Mouse (Mus musculus): Measurements from ENCODE around the gene Junb. TPM values are rescaled to one million over a fixed set of nuclear protein-coding genes. Genes with fewer than 3 reads are reported as not detected.

Junb gene
- total RNA-seq (2023), result 1,149 and 1,207 TPM in 2 replicates

GRCm38 (mm10) chr8:84978248-84978940 lies at the start of gene Junb:
Junb (minus strand) TSS chr8:84978718.

GRCm38 (mm10) chr8:85026670-85027515 lies 48.4 kb upstream of the Junb start, which contains the start of gene Trir:
Trir (plus strand) TSS chr8:85026823.

DNA sequence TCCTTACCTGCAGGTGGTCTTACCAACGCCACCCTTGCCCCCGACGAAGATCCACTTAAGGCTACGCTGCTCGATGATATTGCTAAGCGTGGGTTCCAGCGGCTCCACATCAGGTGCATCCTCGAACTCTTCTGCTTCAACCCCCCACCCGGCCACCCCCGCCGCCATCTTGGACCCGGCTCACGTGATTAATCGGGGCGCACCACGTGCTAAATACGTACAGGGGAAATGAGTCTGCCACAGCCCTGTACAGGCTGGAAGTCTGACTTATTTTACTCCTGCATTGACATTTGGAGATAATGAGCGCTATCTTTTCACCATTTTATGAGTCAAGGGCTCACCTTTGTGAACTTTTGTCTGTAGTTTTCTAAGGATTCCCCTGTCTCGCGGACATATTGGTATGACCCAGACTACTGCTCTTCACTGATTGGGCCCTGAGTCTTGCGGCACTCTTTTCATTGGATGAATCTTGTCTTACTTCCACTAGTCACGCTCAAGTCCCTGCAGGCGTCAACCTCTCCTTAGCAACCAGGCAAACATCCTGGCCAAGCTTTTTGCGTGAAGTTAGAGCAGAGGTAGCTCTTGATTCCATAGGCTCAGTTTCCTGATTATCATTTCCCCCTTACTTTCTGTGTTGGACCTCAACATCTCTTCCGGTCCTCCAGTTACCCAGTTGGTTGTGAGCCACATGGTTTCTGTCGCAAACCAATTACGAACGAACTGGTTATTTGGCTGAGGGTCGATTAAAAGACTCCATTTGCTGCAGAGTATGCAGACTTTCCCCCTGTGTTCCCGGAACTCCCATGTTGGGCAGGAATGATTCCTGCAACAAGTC lies 46.8 kb upstream of the Junb start, which contains the start of gene Asna1:
Gene Asna1, minus strand, starts transcription at position 184 of the 835 bp plus-strand sequence.

GRCm38 (mm10) chr8:85014431-85014830 lies 35.9 kb upstream of the Junb start, which contains the start of gene Best2:
Best2 (minus strand) TSS chr8:85014531.

GRCm38 (mm10) chr8:84990349-84990748 lies 11.8 kb upstream of the Junb start, which contains the start of gene Hook2:
Hook2 (plus strand) TSS chr8:84990603.

DNA sequence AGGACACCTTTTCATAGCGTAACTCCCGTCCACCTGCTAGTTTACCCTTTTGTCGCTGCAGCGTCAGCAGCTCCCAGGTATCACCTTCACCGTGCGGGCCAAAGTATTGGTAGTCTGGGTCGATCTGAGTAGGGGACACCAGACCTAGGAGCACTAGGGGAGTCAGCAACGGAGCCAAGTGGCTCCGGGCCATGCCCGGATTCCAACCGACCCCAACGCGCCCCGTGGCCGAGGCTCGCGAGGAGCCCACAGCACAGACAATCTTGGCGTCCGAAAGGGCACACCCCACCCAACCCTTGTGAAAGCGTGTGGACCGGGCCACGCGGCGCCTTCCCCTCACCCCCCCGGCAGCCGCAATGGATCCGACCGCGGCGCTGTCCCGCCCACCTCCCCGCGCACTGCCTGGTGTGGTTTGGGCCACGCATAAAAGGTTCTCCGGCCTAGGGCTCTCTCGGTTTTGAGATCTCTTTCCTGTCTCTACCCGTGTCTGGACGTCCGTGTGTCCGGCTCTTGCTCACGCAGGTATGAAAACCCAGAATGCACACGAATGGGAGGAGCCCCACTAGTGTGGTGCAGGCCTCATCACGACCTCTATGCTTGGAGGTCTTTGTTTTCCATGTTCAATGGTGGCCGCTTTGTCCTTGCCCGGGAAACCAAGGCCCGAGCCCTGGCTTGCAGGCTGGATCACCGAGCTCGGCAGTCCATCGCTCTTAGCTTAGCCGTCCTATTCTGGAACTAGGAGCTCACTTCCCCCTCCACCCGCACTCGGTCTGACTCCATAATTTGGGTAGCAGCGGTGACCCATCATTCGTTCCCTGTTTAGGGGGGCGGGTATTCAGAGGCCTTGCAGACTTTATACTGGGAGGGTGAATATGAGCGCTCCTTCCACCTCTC lies 9.0 kb downstream of the Junb start, which contains the start of the genes Gm49661, Prdx2 and Rnaseh2a:
Gene Gm49661, minus strand, starts transcription at position 193 of the 894 bp plus-strand sequence.
Gene Prdx2, plus strand, starts transcription at position 347 of the 894 bp plus-strand sequence.
Gene Rnaseh2a, minus strand, starts transcription at position 527 of the 894 bp plus-strand sequence.

GRCm38 (mm10) chr8:84946528-84947240 lies 31.8 kb downstream of the Junb start, which contains the start of gene Rtbdn:
Rtbdn (plus strand) TSS chr8:84946991.

GRCm38 (mm10) chr8:84936962-84937546 lies 41.5 kb downstream of the Junb start, which contains the start of gene Mast1:
Mast1 (minus strand) TSS chr8:84937359.

Other genes with a start within 250 kb of the Junb start
- gene Nfix, start 178.4 kb downstream of the Junb start, total RNA-seq (2023), result 11.2 and 14.3 TPM in 2 replicates
- 0.38 and 1.1 TPM in 2 replicates for gene Dand5, start 155.9 kb downstream of the Junb start, total RNA-seq (2023)
- 4.2 and 5.3 TPM in 2 replicates for gene Gadd45gip1, start 147.2 kb downstream of the Junb start, total RNA-seq (2023)
- gene Rad23a, start 138.1 kb downstream of the Junb start, total RNA-seq (2023), result 23.0 and 25.5 TPM in 2 replicates
- 301 and 316 TPM in 2 replicates for gene Calr, start 131.8 kb downstream of the Junb start, total RNA-seq (2023)
- gene Farsa, start 121.7 kb downstream of the Junb start, total RNA-seq (2023), result 26.9 and 37.7 TPM in 2 replicates
- 7.3 and 11.1 TPM in 2 replicates for gene Syce2, start 106.6 kb downstream of the Junb start, total RNA-seq (2023)
- gene Gcdh, start 84.8 kb downstream of the Junb start, total RNA-seq (2023), result 5.3 and 5.7 TPM in 2 replicates
- 1.0 TPM in 1 of 2 replicates, not detected in the other for gene Klf1, start 76.8 kb downstream of the Junb start, total RNA-seq (2023)
- gene Dnase2a, start 70.2 kb downstream of the Junb start, total RNA-seq (2023), result 15.4 and 20.9 TPM in 2 replicates
- 0.09 and 0.70 TPM in 2 replicates for gene Mast1, start 41.4 kb downstream of the Junb start, total RNA-seq (2023)
- not detected in 2 replicates for gene Rtbdn, start 31.7 kb downstream of the Junb start, total RNA-seq (2023)
- not detected in 2 replicates for gene Gm49661, start 9.3 kb downstream of the Junb start, total RNA-seq (2023)
- 32.5 and 39.5 TPM in 2 replicates for gene Prdx2, start 9.1 kb downstream of the Junb start, total RNA-seq (2023)
- 19.9 and 24.8 TPM in 2 replicates for gene Rnaseh2a, start 9.0 kb downstream of the Junb start, total RNA-seq (2023)
- 0.54 and 1.8 TPM in 2 replicates for gene Hook2, start 11.9 kb upstream of the Junb start, total RNA-seq (2023)
- not detected in 2 replicates for gene Best2, start 35.8 kb upstream of the Junb start, total RNA-seq (2023)
- 53.9 and 55.6 TPM in 2 replicates for gene Asna1, start 46.6 kb upstream of the Junb start, total RNA-seq (2023)
- gene Trir, start 48.1 kb upstream of the Junb start, total RNA-seq (2023), result 154 and 161 TPM in 2 replicates
- gene Tnpo2, start 58.2 kb upstream of the Junb start, total RNA-seq (2023), result 28.2 and 28.5 TPM in 2 replicates
- 4.7 and 10.4 TPM in 2 replicates for gene Fbxw9, start 81.3 kb upstream of the Junb start, total RNA-seq (2023)
- not detected in 2 replicates for gene Gm5741, start 89.3 kb upstream of the Junb start, total RNA-seq (2023)
- gene Dhps, start 93.0 kb upstream of the Junb start, total RNA-seq (2023), result 37.9 and 52.8 TPM in 2 replicates
- gene Wdr83os, start 102.0 kb upstream of the Junb start, total RNA-seq (2023), result 28.6 and 31.0 TPM in 2 replicates
- gene Wdr83, start 102.6 kb upstream of the Junb start, total RNA-seq (2023), result 8.1 and 13.9 TPM in 2 replicates
- gene Man2b1, start 104.6 kb upstream of the Junb start, total RNA-seq (2023), result 289 and 376 TPM in 2 replicates
- gene Zfp791, start 144.4 kb upstream of the Junb start, total RNA-seq (2023), result not detected in 2 replicates
- not detected in 2 replicates for gene Cks1brt, start 173.2 kb upstream of the Junb start, total RNA-seq (2023)
- gene Olfr371, start 247.3 kb upstream of the Junb start, total RNA-seq (2023), result not detected in 2 replicates